9 mouse cellular contexts compared by ENCODE assay signal in the genomic region with DNA sequence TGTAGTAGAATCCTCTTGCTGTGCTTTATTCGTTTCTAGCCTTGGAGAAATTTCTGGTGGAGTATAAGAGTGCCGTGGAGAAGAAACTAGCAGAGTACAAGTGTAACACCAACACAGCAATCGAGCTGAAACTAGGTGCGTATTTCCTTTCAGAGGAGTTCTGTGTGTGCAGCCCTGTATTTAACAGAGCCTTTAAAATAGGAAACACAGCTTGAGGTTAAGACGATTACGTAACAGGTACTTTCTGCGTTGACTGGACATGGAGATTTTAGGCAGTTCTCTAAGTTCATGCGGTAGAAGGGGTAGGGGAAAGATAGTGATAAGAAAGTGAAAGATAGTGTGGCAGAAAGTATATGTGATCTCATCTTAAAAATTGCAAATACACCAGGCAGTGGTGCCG. TPM values are rescaled to one million over a fixed set of nuclear protein-coding genes. Genes with fewer than 3 reads are reported as not detected.
DNase-seq lines count a peak whose midpoint lies in the region; ATAC-seq lines count a peak whose summit lies in the region.
"Had no signal": no experiment of that assay in that cellular context is flagged by ENCODE, and none has a peak within 500 bp of the region (broad histone marks: within the 10 kb centered on the region; RNA-seq: fewer than 3 reads in every experiment).

No protein-coding gene starts in this region.

- H3K4me1 ChIP-seq in heart, embryonic 12.5 days (replicated peaks): peaks cover 6% of the 10 kb centered on the region
- peaks cover 8% of the 10 kb centered on the region; the same call in 1 of the 2 replicates for H3K4me1 ChIP-seq in hindbrain, embryonic 14.5 days (replicated peaks; ENCODE audit: control insufficient read depth, insufficient read depth, low read length)
- H3K4me1 ChIP-seq in midbrain, embryonic 14.5 days (ENCODE audit: control insufficient read depth, insufficient read depth, low read length): no peaks in the 10 kb centered on the region

- peaks cover 25% of the 10 kb centered on the region for H3K36me3 ChIP-seq in heart, embryonic 12.5 days
- peaks cover 12% of the 10 kb centered on the region for H3K36me3 ChIP-seq in hindbrain, embryonic 14.5 days (replicated peaks; ENCODE audit: control insufficient read depth, insufficient read depth)
- H3K36me3 ChIP-seq in midbrain, embryonic 14.5 days (ENCODE audit: control insufficient read depth, insufficient read depth, low read length): no peaks in the 10 kb centered on the region

- no peaks in the 10 kb centered on the region for H3K27me3 ChIP-seq in heart, embryonic 12.5 days (replicated peaks)
- no peaks in the 10 kb centered on the region for H3K27me3 ChIP-seq in hindbrain, embryonic 14.5 days (ENCODE audit: control insufficient read depth, insufficient read depth, low read length)
- H3K27me3 ChIP-seq in midbrain, embryonic 14.5 days (ENCODE audit: control insufficient read depth, insufficient read depth, low read length): no peaks in the 10 kb centered on the region
- H3K27me3 ChIP-seq: Patski had no signal

- H3K4me2 ChIP-seq in heart, embryonic 12.5 days: peak overlapping the region; percentile 74
- peak overlapping the region; percentile 85 for H3K4me2 ChIP-seq in hindbrain, embryonic 14.5 days (replicated peaks)
- H3K4me2 ChIP-seq in midbrain, embryonic 14.5 days (ENCODE audit: low read length): peak overlapping the region; percentile 82

- 52% methylated on average over 9 of the region's 9 CpGs for WGBS in heart, embryonic 12.5 days
- 70% methylated on average over 9 of the region's 9 CpGs for WGBS in hindbrain, embryonic 14.5 days
- WGBS in midbrain, embryonic 14.5 days: 70% methylated on average over 9 of the region's 9 CpGs

- no peak for DNase-seq in heart, postnatal 14 days
- peak; percentile 52 for DNase-seq in R1 (ENCODE audit: low read depth, low spot score)
- DNase-seq in hindbrain, embryonic 14.5 days (ENCODE audit: low spot score): no peak
- no peak for DNase-seq in midbrain, embryonic 14.5 days
- no peak for DNase-seq in adrenal gland, adult 2 months
- DNase-seq in layer of hippocampus, adult 9-11 months: no peak
- DNase-seq in urinary bladder, postnatal 36 days (ENCODE audit: low spot score in 2 of 2): no peak

- H3K9ac ChIP-seq in heart, embryonic 12.5 days: peak overlapping the region; percentile 88
- peak overlapping the region; percentile 71 for H3K9ac ChIP-seq in hindbrain, embryonic 14.5 days
- H3K9ac ChIP-seq in midbrain, embryonic 14.5 days (replicated peaks; ENCODE audit: low read length): peak overlapping the region; percentile 49; the same call in 1 of the 2 replicates

- intact Hi-C loops in heart, postnatal 14 days (cut with DNase I): loop anchor here (5.0 to 10.0 kb wide), 2 partner anchors 157 to 235 kb away; partner anchors contain the start of gene Dlx2

- no peak for ATAC-seq in heart, embryonic 12.5 days (ENCODE audit: insufficient number of reproducible peaks, low FRiP score)
- no peak for ATAC-seq in hindbrain, embryonic 14.5 days (ENCODE audit: low FRiP score)
- ATAC-seq in midbrain, embryonic 14.5 days (ENCODE audit: low FRiP score, low TSS enrichment): no peak

- no peaks in the 10 kb centered on the region for H3K9me3 ChIP-seq in heart, embryonic 12.5 days (replicated peaks)
- no peaks in the 10 kb centered on the region for H3K9me3 ChIP-seq in hindbrain, embryonic 14.5 days (ENCODE audit: control insufficient read depth, low read length)
- no peaks in the 10 kb centered on the region for H3K9me3 ChIP-seq in midbrain, embryonic 14.5 days (ENCODE audit: control insufficient read depth, low read length)

- peak overlapping the region; percentile 70; the same call in 1 of the 2 replicates for H3K27ac ChIP-seq in heart, embryonic 12.5 days (ENCODE audit: poor library complexity, severe bottlenecking)
- no peak overlapping the region for H3K27ac ChIP-seq in hindbrain, embryonic 14.5 days
- no peak overlapping the region for H3K27ac ChIP-seq in midbrain, embryonic 14.5 days (replicated peaks; ENCODE audit: low read depth, low read length)

- H3K4me3 ChIP-seq in heart, embryonic 12.5 days: peak overlapping the region; percentile 91
- peak overlapping the region; percentile 92 for H3K4me3 ChIP-seq in hindbrain, embryonic 14.5 days (replicated peaks; ENCODE audit: low read length)
- H3K4me3 ChIP-seq in midbrain, embryonic 14.5 days (replicated peaks; ENCODE audit: low read depth, low read length): peak overlapping the region; percentile 81

RNA-seq across cellular contexts. Expression of gene Hat1, which starts 1.1 kb away (rescaled TPM):
- polyA plus RNA-seq in heart, embryonic 12.5 days (2016; fragmentation: Nextera tagmentation; extraction: Ambion mirVana): 124 and 132 TPM in 2 replicates
- total RNA-seq in heart, postnatal 14 days (2021): 10 to 100 TPM; 27.5 to 31.4 TPM
- 50.6 and 52.7 TPM in 2 replicates for polyA plus RNA-seq in hindbrain, embryonic 14.5 days (2014; fragmentation: Nextera tagmentation; extraction: Ambion mirVana)
- 42.6 and 56.1 TPM in 2 replicates for polyA plus RNA-seq in midbrain, embryonic 14.5 days (2014; fragmentation: Nextera tagmentation; extraction: Ambion mirVana)
- total RNA-seq in adrenal gland, adult 2 months (2021): 10 to 100 TPM; 27.5 to 28.1 TPM
- polyA plus RNA-seq in adrenal gland, adult 2 months (2012; rRNA removed): 0.62 and 0.66 TPM in 2 replicates

RNA-seq across cellular contexts. Expression of gene Slc25a12, which starts 22.3 kb away (rescaled TPM):
- polyA plus RNA-seq in heart, embryonic 12.5 days (2016; fragmentation: Nextera tagmentation; extraction: Ambion mirVana): 92.1 and 92.8 TPM in 2 replicates
- 100 to 1,000 TPM; 242 to 245 TPM for total RNA-seq in heart, postnatal 14 days (2021)
- polyA plus RNA-seq in hindbrain, embryonic 14.5 days (2014; fragmentation: Nextera tagmentation; extraction: Ambion mirVana): 108 and 122 TPM in 2 replicates
- 85.2 and 86.3 TPM in 2 replicates for polyA plus RNA-seq in midbrain, embryonic 14.5 days (2014; fragmentation: Nextera tagmentation; extraction: Ambion mirVana)
- total RNA-seq in adrenal gland, adult 2 months (2021): 10 to 100 TPM; 60.7 to 74.1 TPM
- 32.8 and 46.3 TPM in 2 replicates for polyA plus RNA-seq in adrenal gland, adult 2 months (2012; rRNA removed)

Comparison
In these comparisons a context has a peak if more than half of its experiments do, and no peak if none do; other contexts are left out.
1. RNA of gene Hat1, which starts 1.1 kb away (polyA plus RNA-seq): 124 to 132 TPM in heart, embryonic 12.5 days, 42.6 to 56.1 TPM in midbrain, embryonic 14.5 days and 50.6 to 52.7 TPM in hindbrain, embryonic 14.5 days; 0.62 to 0.66 TPM in adrenal gland, adult 2 months; every median in the first group is over 10 times any median in the second.
2. Peak in every context shown above with its lines, with median percentiles within 50 percentile points of each other: H3K4me2 ChIP-seq, H3K4me3 ChIP-seq and H3K9ac ChIP-seq.